Mouse (Mus musculus): ENCODE results near the gene Dhx16.
"Not testable (repeated sequence)": the region's sequence is repeated elsewhere in the genome, so short reads cannot be mapped to it uniquely, and the experiment has no call there.

The Dhx16 gene

DNA sequence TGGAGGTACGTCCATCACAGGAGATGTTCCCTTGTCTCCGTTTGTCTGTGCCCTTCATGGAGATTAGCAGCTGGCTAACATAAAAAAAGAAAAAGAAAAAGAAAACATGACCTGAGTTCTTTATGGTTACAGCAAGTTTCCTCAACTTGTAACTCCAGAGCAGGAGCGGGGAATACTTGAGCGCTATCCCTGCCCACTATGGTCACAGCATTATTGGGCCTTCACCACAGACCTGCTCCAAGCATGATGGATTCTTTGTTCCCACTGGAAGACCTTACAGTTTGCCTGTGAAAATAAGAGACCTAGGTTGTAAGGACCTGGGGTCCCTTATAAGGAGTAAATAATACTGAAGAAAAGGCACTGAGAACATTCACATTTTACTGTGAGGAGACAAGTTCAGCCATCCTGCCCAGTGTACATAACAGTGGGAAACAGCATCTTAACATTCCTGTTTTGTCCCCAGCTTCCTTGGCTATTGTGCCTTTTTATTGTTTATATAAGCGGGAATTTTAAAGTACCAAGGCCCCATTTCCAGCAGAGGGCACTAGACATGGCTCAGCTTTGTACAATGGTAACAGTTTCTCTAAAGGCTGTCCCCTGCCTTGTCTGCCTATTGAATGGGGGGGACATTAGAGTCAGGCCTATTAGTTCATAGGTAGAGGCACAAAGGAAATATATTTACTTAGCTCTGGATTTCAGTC lies 41.4 kb downstream of the Dhx16 start:
- DNase-seq (ENCODE audit: low spot score) = no peak

DNA sequence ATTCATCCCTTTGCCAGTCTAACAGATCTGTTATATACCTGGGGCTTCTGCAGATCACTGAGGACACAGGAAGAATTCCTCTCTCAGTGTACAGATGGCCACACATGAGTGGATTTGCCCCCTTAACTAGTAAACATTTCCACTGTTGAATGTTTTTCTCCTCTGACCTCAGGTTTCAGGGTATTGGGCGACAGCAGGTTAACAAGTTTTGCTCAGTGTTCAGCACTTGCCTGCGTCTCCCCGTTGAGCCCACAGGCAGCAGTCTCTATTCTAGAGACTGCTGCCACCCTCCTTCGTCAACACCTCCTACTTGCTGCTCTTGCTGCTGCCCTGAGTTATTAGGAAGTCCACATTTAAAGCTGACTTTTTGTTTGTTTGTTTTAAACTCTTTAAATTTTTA lies 42.1 kb downstream of the Dhx16 start:
- DNase-seq (ENCODE audit: low spot score) = no peak

DNA sequence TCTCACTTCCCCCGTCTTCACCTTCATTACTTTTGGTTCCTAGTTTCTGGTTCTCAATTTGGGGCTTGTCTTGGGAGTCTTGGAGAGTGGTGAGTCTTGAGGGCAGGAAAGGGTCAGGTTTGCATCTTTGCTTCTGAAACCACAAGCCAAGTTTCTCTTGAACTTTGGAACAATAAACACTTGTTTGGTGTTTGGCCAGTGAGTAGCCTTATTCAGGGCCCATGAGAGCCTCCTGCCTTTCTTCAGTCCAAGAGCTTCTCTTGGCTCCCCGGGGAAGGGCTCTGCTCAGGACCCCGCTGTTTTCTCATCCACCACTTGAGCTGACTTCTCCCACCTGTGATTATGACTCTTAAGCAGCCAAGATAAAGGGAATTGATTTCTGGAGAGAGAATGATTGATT lies 42.9 kb downstream of the Dhx16 start:
- no peak for DNase-seq (ENCODE audit: low spot score)

DNA sequence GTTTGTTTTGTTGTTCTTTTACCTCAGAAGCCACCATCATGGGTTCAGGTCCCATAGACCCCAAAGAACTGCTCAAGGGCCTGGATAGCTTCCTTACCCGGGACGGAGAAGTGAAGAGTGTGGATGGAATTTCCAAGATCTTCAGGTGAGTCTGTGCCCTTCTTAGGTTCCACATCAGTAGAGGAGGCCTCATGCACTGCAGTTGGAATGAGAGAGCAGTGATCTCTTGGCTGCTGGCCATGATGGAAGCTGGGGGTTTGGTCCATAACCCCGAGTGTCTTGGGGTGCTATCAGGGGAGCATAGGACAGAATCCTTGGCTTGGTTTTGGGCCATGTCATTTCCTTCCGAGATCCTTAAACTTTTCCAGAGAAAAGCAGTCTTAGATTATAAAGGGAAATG lies 43.7 kb downstream of the Dhx16 start:
- no peak for DNase-seq (ENCODE audit: low spot score)

DNA sequence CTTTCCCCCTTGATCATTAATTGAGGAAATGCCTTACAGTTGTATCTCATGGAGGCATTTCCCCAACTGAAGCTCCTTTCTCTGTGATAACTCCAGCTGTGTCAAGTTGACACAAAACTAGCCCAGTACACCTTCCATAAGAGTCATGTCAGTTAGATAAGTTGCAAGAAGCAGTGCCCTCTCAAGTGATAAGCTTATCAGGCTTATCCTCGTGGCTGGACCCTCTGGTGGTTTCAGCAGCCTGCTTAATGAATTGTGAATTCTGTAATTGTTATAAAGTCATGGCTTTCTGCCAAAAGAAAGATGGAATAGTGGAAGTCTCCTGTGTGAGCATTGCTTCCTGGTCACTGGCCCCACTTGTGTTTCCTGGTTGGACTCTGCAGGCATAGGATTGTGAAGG lies 47.9 kb downstream of the Dhx16 start:
- no peak for DNase-seq (ENCODE audit: low spot score)

DNA sequence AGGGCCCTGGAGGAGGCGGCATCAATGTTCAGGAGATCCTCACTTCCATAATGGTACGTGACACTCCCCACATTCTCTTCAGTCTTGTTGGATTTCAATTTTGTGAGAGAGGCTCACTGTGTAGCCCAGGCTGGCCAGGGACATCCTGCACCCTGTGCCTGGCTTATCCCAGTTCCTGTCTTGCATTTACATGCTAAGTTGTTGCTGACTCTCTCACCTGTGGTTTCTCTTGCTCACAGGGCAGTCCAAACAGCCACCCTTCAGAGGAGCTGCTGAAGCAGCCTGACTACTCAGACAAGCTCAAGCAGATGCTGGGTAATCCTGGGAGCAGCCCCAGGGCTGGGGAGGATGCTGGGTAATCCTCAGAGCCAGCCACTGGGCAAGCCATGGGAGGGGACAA lies 49.9 kb downstream of the Dhx16 start:
- DNase-seq (ENCODE audit: low spot score) = no peak

DNA sequence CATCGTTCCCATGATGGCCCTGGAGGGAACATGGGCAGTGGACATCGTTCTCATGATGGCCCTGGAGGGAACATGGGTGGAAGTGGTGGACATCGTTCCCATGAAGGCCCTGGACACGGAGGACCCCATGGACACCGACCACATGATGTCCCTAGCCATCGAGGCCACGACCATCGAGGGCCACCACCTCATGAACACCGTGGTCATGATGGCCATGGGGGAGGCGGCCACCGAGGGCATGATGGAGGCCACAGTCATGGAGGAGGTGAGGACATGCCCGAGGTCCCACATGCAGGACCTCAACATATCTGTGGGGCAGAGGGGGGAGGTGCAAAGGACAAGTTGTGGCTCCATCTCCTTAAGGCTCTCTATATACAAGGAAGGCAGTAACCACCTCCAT lies 51.0 kb downstream of the Dhx16 start:
- no peak for DNase-seq (ENCODE audit: low spot score)

DNA sequence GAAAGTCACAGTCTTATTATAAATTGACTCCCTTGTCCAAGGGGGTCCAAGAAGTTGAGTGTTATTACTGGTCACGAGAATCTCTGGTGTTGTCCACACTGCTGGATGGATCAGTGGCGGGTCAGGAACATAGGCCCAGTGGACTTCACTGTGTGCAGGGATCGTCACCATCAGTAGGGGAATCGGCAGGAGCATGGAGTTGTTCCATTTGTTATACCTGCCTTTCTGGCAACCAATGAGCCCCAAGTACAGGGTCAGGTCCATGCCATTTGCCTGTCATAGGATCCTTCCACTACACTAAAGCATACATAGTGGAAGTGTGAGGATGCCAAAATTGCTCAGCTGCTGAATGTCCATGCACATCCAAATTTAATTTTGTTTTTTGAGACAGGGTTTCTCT lies 53.0 kb downstream of the Dhx16 start:
- no peak for DNase-seq (ENCODE audit: low spot score)

DNA sequence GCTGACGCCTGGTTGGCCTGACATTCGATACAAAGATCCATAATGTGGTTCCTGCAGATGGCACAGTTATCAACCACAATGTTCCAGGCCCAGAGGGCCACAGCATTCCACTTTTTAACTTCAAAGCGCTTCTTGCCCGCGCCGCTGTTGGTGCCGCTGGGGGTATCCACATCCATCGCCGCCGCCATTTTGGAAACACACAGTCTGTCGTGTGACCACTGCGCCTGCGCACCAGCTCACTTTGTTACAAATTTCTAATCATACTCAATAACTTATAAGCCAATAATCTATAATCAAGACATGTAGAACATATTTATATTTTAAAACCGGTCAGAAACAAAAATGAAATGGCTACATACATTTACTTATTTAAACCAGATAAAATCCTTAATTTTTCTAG lies 56.1 kb downstream of the Dhx16 start:
- not testable (repeated sequence) for DNase-seq (ENCODE audit: low spot score)

DNA sequence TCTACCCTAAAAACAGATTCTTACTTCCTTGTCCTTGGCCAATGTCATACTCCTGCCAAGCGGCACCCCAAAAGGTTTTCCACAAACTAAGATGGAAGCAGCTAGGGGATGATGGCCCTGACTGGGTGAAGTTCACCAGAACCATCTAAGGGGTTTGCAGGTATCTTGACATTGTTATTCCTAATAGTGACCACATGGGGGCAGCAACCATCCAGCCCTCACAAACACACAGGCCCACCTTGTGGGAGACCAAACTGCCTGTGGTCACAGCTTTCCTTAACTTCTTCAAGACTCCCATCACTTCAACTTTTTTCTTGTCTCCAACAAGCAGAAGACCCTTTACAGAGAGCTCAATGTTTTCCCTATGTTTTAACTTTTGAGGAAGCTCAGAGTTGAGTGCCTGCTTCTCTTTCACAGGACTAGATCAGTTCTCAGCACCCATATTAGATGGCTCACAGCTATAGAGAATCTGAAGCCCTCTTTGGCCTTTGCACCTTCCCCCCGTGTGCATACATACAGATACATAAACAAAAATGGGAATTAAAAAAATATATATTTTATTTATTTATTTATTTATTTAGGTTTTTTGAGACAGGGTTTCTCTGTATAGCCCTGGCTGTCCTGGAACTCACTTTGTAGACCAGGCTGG lies 58.2 kb downstream of the Dhx16 start:
- DNase-seq (ENCODE audit: low spot score) = no peak

DNA sequence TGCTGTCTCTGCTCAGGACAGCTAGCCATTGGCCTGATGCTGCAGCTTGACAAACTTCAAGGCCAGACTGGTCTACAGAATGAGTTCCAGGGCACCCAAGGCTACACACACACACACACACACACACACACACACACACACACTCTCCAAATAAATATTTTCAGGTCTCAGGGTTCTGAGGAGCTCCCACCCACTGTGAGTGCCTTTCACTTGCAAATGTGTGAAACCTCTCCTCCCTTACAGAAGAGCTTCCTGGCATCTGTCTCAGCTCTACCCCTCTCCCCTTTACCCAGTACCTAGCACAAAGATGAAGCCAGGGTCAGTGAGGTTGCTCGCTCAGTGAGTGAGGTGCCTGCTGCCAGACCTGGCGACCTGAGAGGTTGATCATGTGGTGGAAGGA lies 59.5 kb downstream of the Dhx16 start:
- no peak for DNase-seq (ENCODE audit: low spot score)

DNA sequence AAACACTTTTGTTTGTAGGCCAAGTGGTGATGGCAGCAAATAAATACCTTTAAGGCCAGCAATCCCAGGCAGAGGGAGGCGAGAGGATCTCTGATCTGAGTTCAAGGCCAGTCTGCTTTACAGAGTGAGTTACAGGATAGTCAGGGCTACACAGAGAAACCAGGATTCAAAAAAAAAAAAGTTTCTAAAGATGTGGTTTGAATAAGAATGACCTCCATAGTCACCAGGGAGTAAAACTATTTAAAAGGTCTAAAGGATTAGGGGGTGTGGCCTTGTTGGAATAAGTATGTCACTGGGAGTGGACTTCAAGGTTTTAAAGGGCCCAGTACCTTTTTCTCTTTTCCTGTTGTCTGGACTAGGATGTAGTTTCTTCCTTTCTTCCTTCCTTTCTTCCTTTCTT lies 60.3 kb downstream of the Dhx16 start:
- DNase-seq (ENCODE audit: low spot score) = no peak

Data from ovary, postnatal 14 days (tissue).